Mouse (Mus musculus): ENCODE results near the gene Hoxd13.

DNA sequence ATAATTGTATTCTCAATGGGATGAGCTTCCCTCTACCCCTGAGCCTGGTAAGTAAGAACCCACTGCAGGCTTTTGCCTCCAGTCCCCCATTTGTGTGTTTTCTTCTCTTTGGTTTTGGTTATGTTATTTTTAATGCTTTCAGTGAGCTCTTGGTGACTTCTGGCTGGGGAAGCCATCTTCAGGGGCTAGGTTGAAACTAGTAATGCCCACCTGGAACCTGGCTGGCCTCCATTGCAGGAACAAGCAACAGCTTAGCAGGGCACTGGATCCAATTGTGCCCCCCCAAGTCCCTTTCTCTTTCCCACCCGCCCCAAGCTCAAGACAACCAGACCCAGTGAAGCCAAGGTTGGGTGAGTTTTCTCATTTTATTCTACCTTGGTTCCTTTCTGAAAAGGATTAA lies 27.3 kb downstream of the Hoxd13 start:
- TF ChIP-seq CTCF (IDR thresholded peaks at IDR 0.05; ENCODE audit: low read depth), result no peak
- no peak for TF ChIP-seq EP300 (IDR thresholded peaks at IDR 0.05; ENCODE audit: low read depth)
